Mouse (Mus musculus) c-Kit-positive CD71-positive TER-119-positive erythroid progenitor cells, embryonic 14.5 days (primary cell): Measurements from ENCODE around the gene Rnf220.

Experiments
- DNase-seq: peaks from one replicate; pipeline ENCODE4 v3.0.0-alpha.2; 2013; ENCODE audit warnings: low spot score

Rnf220 gene

DNA sequence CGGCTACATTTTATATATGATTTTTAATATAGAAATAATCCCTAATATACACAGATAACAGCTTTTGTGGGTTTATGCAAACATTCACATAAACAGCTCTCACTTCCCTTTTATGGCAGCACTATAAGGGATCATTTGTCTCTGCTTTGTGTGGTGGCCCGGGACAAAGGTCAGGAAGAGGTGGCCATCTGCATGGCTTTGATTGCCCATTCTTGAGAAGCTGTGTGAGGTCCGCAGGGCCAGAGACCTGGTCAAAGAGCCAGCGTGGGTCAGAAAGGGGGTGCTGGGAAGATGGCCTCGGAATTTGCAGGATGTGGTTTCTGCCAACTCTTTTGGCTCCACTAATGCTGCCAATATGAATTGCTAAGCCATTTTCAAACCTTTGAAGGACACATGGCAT is 273.9 kb downstream of the Rnf220 start:
- DNase-seq, result no peak

DNA sequence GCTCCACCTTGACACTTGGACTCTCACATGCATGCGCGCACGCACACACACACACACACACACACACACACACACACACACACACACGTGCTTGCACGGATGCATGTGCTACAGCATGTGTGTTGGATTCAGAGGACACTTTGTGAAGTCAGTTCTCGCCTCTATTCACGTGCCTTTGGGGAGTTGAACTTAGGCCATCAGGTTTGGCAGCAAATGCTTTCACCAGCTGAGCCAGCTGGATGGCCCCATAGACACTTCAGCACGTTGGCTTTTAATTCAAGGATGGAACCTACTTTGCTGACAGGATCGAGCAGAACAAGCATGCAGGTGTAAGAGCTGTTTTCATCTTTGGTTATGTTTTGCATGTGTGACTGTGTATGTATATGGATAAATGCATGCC is 275.0 kb downstream of the Rnf220 start:
- DNase-seq, result no peak
